Mouse (Mus musculus) MEL (cell line): Measurements from ENCODE around the gene Uox.

ENCODE experiments used
- BHLHE40 ChIP-seq: IDR thresholded peaks from 2 replicates; pipeline ENCODE4 v1.6.1; 2012; ENCODE audit warnings: low read depth, mild to moderate bottlenecking, inconsistent platforms, low read length, improper control_type of control experiment, borderline replicate concordance
- CTCF ChIP-seq, 3 experiments: IDR thresholded peaks in 2 of 3; conservative IDR thresholded peaks in 1 of 3; 2 replicates each; pipeline ENCODE4 v1.5.1; 2011 to 2012; ENCODE audit warnings: low read length in 3 of 3, low read depth in 2 of 3, mild to moderate bottlenecking in 2 of 3, improper control_type of control experiment in 1 of 3, inconsistent platforms in 1 of 3, mixed read lengths in 1 of 3, moderate library complexity in 1 of 3; ENCODE audit not compliant: control insufficient read depth in 1 of 3, insufficient read depth in 1 of 3, poor library complexity in 1 of 3, severe bottlenecking in 1 of 3
- E2F4 ChIP-seq: IDR thresholded peaks from 2 replicates; pipeline ENCODE4 v1.6.1; 2011; ENCODE audit warnings: low read depth, low read length, improper control_type of control experiment, borderline replicate concordance
- EP300 ChIP-seq, 2 experiments: IDR thresholded peaks; 2 replicates each; pipeline ENCODE4 v1.6.1; 2011; ENCODE audit warnings: improper control_type of control experiment in 2 of 2, low read length in 2 of 2, low read depth in 1 of 2, mild to moderate bottlenecking in 1 of 2
- GABPA ChIP-seq: IDR thresholded peaks from 2 replicates; pipeline ENCODE4 v1.6.1; 2012; ENCODE audit warnings: low read depth, mild to moderate bottlenecking, inconsistent platforms, low read length, improper control_type of control experiment, moderate library complexity
- MXI1 ChIP-seq: IDR thresholded peaks from 2 replicates; pipeline ENCODE4 v1.6.1; 2011; ENCODE audit warnings: mild to moderate bottlenecking, low read depth, low read length, improper control_type of control experiment
- POLR2A ChIP-seq, 2 experiments: IDR thresholded peaks; 2 replicates each; pipeline ENCODE4 v1.6.1; 2011 to 2012; ENCODE audit warnings: low read length in 2 of 2, mild to moderate bottlenecking in 2 of 2, control low read depth in 1 of 2, improper control_type of control experiment in 1 of 2, low read depth in 1 of 2, moderate library complexity in 1 of 2; ENCODE audit not compliant: control insufficient read depth in 1 of 2, insufficient read depth in 1 of 2, poor library complexity in 1 of 2
- ZC3H11A ChIP-seq: IDR thresholded peaks from 2 replicates; pipeline ENCODE4 v1.6.1; 2012; ENCODE audit warnings: low read depth, mild to moderate bottlenecking, inconsistent platforms, low read length, improper control_type of control experiment

DNA sequence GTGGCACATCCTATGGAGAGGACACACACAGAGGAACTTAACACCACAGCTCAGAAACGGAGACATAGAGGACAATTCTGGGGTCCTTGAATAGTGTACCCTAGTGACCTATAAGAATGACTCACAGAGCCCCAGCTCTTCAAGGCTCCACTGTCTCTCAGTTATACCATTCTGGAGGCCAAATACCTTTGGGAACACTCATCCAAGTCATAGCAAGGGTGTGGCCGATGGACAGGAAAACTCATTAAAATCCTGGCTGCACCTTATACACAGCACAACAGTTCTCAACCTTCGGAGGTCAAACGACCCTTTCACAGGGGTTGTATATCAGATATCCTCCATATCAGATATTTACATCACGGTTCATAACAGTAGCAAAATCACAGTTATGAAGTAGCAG is 62.3 kb downstream of the Uox start:
- TF ChIP-seq CTCF (IDR thresholded peaks at IDR 0.05 in 2 of 3, conservative IDR thresholded peaks at IDR 0.05 in 1 of 3; ENCODE audit: control insufficient read depth in 1 of 3, insufficient read depth in 1 of 3, low read depth in 2 of 3, low read length in 3 of 3, poor library complexity in 1 of 3, severe bottlenecking in 1 of 3) (no peak), POLR2A (IDR thresholded peaks at IDR 0.05; ENCODE audit: control insufficient read depth in 1 of 2, insufficient read depth in 1 of 2, low read depth in 1 of 2, low read length in 2 of 2, poor library complexity in 1 of 2) (no peak), MXI1 (no peak), BHLHE40 (no peak), ZC3H11A (no peak), EP300 (IDR thresholded peaks at IDR 0.05; ENCODE audit: low read depth in 1 of 2, low read length in 2 of 2) (no peak), E2F4 (no peak), GABPA (no peak)
